Mouse (Mus musculus) granulocyte monocyte progenitor cell, adult 5-6 weeks (primary cell): ENCODE measurements around the gene Dnajc22. TPM values are rescaled to one million over a fixed set of nuclear protein-coding genes. Genes with fewer than 3 reads are reported as not detected.
A peak's percentile ranks its signal among the peaks of the same experiment; 100 is the strongest.

Source experiments
- ATAC-seq: replicated peaks from 2 replicates; pipeline ENCODE4 v1.8.0; 2016; ENCODE audit warnings: mild to moderate bottlenecking, moderate TSS enrichment, inconsistent platforms; ENCODE audit not compliant: poor library complexity, severe bottlenecking
- total RNA-seq, 2 experiments: library from RNA; stranded (forward) in 1 of 2; stranded (reverse) in 1 of 2; fragments of 200-712, 200-1000 nt in 1 of 2; fragments of >200 nt in 1 of 2; fragmentation: Nextera tagmentation in 1 of 2; gene quantifications; 2 replicates each; pipeline ENCODE4 v1.2.3; 2014 to 2017

Dnajc22 gene
- total RNA-seq, 2 experiments from 2014 or later: not detected

- no peak for ATAC-seq
These were observed 8.4 kb upstream of the Dnajc22 start for GRCm38 (mm10) chr15:99084618-99085017.

- no peak for ATAC-seq
These were observed 7.0 kb upstream of the Dnajc22 start for GRCm38 (mm10) chr15:99085997-99086396.

- ATAC-seq: 0 out of 2 replicates have a peak, but pooled peaks have one; percentile 24
These were observed 5.5 kb upstream of the Dnajc22 start, which contains the start of gene C1ql4 for GRCm38 (mm10) chr15:99087253-99088075. TSS of gene C1ql4 (minus strand) at chr15:99087817.

- ATAC-seq: peak; percentile 88
These were observed 4.7 kb upstream of the Dnajc22 start for GRCm38 (mm10) chr15:99088292-99088691.

- ATAC-seq: no peak
These were observed 3.9 kb upstream of the Dnajc22 start for GRCm38 (mm10) chr15:99089069-99089468.

- ATAC-seq: peak; percentile 75
These were observed 605 bp downstream of the Dnajc22 start for GRCm38 (mm10) chr15:99093291-99094258.

GRCm38 (mm10) chr15:99094631-99095270 lies 1.8 kb downstream of the Dnajc22 start:
- no peak for ATAC-seq

GRCm38 (mm10) chr15:99095356-99095755 lies 2.4 kb downstream of the Dnajc22 start:
- ATAC-seq: no peak

- ATAC-seq: no peak
These were observed 3.3 kb downstream of the Dnajc22 start for GRCm38 (mm10) chr15:99096061-99096793.

GRCm38 (mm10) chr15:99096831-99097500 lies 4.0 kb downstream of the Dnajc22 start:
- no peak for ATAC-seq

- ATAC-seq: no peak
These were observed 5.0 kb downstream of the Dnajc22 start for GRCm38 (mm10) chr15:99097840-99098492.

- ATAC-seq: no peak
These were observed 5.5 kb downstream of the Dnajc22 start for GRCm38 (mm10) chr15:99098493-99098861.

- peak; percentile 74 for ATAC-seq
These were observed 6.2 kb downstream of the Dnajc22 start for GRCm38 (mm10) chr15:99099139-99099556.

- ATAC-seq: no peak
These were observed 7.0 kb downstream of the Dnajc22 start for GRCm38 (mm10) chr15:99099984-99100383.

GRCm38 (mm10) chr15:99105238-99105637 lies 12.3 kb downstream of the Dnajc22 start:
- no peak for ATAC-seq

GRCm38 (mm10) chr15:99107866-99108265 lies 14.9 kb downstream of the Dnajc22 start:
- no peak for ATAC-seq

GRCm38 (mm10) chr15:99111139-99111538 lies 18.2 kb downstream of the Dnajc22 start:
- no peak for ATAC-seq

- ATAC-seq: no peak
These were observed 18.8 kb downstream of the Dnajc22 start for GRCm38 (mm10) chr15:99111809-99112208.
